Mouse (Mus musculus) heart, postnatal 0 days (tissue): ENCODE data around the gene Thrsp. TPM values are rescaled to one million over a fixed set of nuclear protein-coding genes. Genes with fewer than 3 reads are reported as not detected.

Experiments used
- ATAC-seq: fragments of 200-750 bp; cut with Nextera tagmentation; 2 replicates; pipeline ENCODE4 v1.8.0; 2017; ENCODE audit warnings: low read depth, moderate number of reproducible peaks, moderate library complexity; ENCODE audit not compliant: insufficient read depth
- DNase-seq: peaks from one replicate; pipeline ENCODE4 v3.0.0-alpha.2; 2016; ENCODE audit warnings: low spot score
- H3K27ac ChIP-seq: fragments of 300-500 bp; sonication (generic); 2 replicates; pipeline ENCODE4 v1.5.1; 2014; ENCODE audit warnings: low read depth, mild to moderate bottlenecking
- H3K27me3 ChIP-seq: fragments of 300-500 bp; sonication (generic); 2 replicates; pipeline ENCODE4 v1.6.1; 2014; ENCODE audit warnings: low read length, mixed read lengths; ENCODE audit not compliant: control insufficient read depth, insufficient read depth
- H3K36me3 ChIP-seq: fragments of 300-500 bp; sonication (generic); replicated peaks from 2 replicates; pipeline ENCODE4 v1.6.1; 2014; ENCODE audit warnings: low read length, mixed read lengths; ENCODE audit not compliant: control insufficient read depth, insufficient read depth
- H3K4me1 ChIP-seq: fragments of 300-500 bp; sonication (generic); 2 replicates; pipeline ENCODE4 v1.6.1; 2014; ENCODE audit warnings: antibody characterized with exemption; ENCODE audit not compliant: control insufficient read depth, insufficient read depth
- H3K4me2 ChIP-seq: fragments of 300-500 bp; sonication (generic); 2 replicates; pipeline ENCODE4 v1.6.1; 2014; ENCODE audit warnings: low read depth, mild to moderate bottlenecking, low read length, moderate library complexity
- H3K4me3 ChIP-seq: fragments of 300-500 bp; sonication (generic); 2 replicates; pipeline ENCODE4 v1.5.1; 2014; ENCODE audit warnings: low read depth, low read length
- H3K9ac ChIP-seq: fragments of 300-500 bp; sonication (generic); replicated peaks from 2 replicates; pipeline ENCODE4 v1.6.1; 2014; ENCODE audit warnings: low read depth, low read length, mixed read lengths
- H3K9me3 ChIP-seq: fragments of 300-500 bp; sonication (generic); replicated peaks from 2 replicates; pipeline ENCODE4 v1.6.1; 2016; ENCODE audit warnings: low read length; ENCODE audit not compliant: control insufficient read depth
- CTCF ChIP-seq: IDR thresholded peaks from 2 replicates; pipeline ENCODE4 v1.5.1; 2016; ENCODE audit warnings: antibody characterized with exemption, control low read depth, low read depth
- EP300 ChIP-seq: IDR thresholded peaks from 2 replicates; pipeline ENCODE4 v1.6.1; 2016; ENCODE audit warnings: antibody characterized with exemption, low read depth
- WGBS: fragments of 180-500 bp; shearing (Covaris S2); extraction: QIAGEN DNeasy Blood & Tissue Kit; methylation state at CpG from one replicate; pipeline ENCODE4 v1.1.7; 2014; 5-methylcytosine and 5-hydroxymethylcytosine counted together
- polyA plus RNA-seq: library from polyadenylated mRNA; unstranded; fragments of >200 nt; fragmentation: Nextera tagmentation; extraction: Ambion mirVana; gene quantifications from 2 replicates; pipeline ENCODE4 v1.2.1, GENCODE M21; 2015
- total RNA-seq: library from RNA; depleted of rRNA; stranded (reverse); fragments of >200 nt; gene quantifications from 2 replicates; pipeline ENCODE4 v1.2.3, GENCODE M21; 2014; ENCODE audit warnings: low replicate concordance

The Thrsp gene
- total and polyA plus RNA-seq, 2 experiments from 2014 or later, result 1.0 to 3.9 TPM

DNA sequence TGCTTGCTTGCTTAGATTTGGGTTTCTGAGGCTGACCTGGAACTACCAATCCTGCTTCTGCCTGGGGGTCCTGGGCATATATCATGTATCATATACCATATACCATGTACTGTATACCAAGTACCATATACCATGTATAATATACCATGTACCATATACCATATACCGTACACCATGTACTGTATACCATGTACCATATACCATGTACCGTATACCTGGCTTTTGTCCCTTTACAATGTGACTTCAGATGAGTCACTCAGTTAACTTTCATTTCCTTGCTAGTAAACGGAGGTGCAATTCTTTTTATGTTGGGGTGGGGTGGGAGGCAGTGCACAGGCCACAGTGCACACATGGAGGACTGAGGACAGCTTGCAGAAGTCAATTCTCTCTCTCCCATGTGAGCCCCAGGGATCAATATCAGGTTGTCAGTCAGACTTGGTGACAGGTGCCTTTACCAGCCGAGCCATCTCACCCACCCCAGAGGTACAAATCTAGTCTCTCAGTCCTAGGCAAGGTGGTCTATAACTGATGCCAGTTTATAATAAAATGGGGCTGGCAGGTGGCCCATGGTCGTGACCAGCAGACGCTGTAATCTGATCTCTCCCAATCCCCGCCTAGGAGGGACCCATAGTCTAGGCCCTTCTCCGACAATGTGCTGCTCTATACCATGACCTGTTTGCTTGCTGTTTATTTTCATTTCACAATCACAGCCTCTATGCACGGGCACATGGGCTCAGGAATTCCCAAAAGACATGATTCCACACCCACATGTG is 2.4 kb downstream of the Thrsp start:
- TF ChIP-seq EP300 (no peak), CTCF (no peak)
- WGBS, result 52% methylated on average over 9 of the region's 9 CpGs
- no peak for ATAC-seq
- Histone ChIP-seq H3K27ac (no peak overlapping the region), H3K4me3 (no peak overlapping the region), H3K4me1 (peaks cover 21% of the 10 kb centered on the region), H3K27me3 (no peaks in the 10 kb centered on the region), H3K9me3 (no peaks in the 10 kb centered on the region), H3K36me3 (peaks cover 14% of the 10 kb centered on the region), H3K9ac (no peak overlapping the region), H3K4me2 (no peak overlapping the region)
- DNase-seq, result no peak

GRCm38 (mm10) chr7:97414426-97414825 is 3.1 kb downstream of the Thrsp start:
- Histone ChIP-seq H3K9ac (no peak overlapping the region), H3K36me3 (peaks cover 21% of the 10 kb centered on the region), H3K4me1 (peaks cover 21% of the 10 kb centered on the region), H3K27me3 (no peaks in the 10 kb centered on the region), H3K4me3 (no peak overlapping the region), H3K9me3 (no peaks in the 10 kb centered on the region), H3K4me2 (no peak overlapping the region), H3K27ac (peak overlapping the region; percentile 17)
- DNase-seq, result no peak
- ATAC-seq, result no peak
- TF ChIP-seq EP300, result no peak
- no peak for TF ChIP-seq CTCF
- WGBS, result 43% methylated on average over 1 of the region's 1 CpGs

DNA sequence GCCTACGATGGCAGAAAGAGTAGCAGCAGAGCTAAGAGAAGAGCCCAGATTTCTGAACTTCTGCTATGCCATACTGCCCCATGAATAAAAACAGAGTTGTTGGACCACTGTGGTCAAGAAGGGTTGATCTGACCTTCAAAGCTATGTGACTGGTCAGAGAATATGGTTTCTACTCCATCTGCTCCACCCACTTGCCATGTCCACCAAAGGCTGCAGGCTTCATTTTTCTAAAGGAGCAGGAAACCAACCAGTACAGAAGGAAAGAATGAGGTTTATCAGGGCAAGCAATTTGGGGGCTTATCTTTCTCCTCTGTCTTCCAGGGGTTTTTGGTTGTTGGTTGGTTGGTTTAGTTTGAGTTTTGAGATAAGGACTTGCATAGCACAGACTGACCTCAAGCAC is 3.5 kb downstream of the Thrsp start:
- Histone ChIP-seq H3K9me3 (no peaks in the 10 kb centered on the region), H3K9ac (no peak overlapping the region), H3K4me2 (no peak overlapping the region), H3K36me3 (peaks cover 24% of the 10 kb centered on the region), H3K27ac (peak overlapping the region; percentile 17), H3K4me3 (no peak overlapping the region), H3K4me1 (peaks cover 21% of the 10 kb centered on the region), H3K27me3 (no peaks in the 10 kb centered on the region)
- no peak for DNase-seq
- TF ChIP-seq EP300 (no peak), CTCF (no peak)
- 78% methylated on average over 1 of the region's 1 CpGs for WGBS
- ATAC-seq, result no peak

DNA sequence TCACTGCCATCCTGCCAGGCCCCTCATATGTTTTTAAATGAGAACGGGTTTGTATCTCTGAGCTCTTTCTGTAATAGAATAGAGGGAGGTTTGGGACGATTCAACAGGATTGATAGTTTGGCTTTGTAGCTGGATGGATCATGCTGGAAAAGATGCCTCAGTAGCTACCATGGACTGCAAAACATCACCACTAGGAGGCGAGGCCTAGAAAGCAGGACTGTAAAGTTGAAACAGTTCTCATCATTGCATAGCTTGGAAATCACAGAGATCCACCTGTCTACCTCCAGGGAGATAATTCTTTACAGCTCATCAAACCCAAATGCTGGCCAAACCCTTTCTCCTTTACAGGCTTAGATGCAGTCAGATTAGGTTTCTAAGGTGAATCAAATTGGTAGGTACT is 6.0 kb downstream of the Thrsp start:
- ATAC-seq (no peak), DNase-seq (no peak)
- no peak for TF ChIP-seq EP300
- TF ChIP-seq CTCF, result peak; percentile 43
- 81% methylated on average over 3 of the region's 3 CpGs for WGBS
- H3K4me2 ChIP-seq, result no peak overlapping the region
- no peaks in the 10 kb centered on the region for H3K27me3 ChIP-seq
- peaks cover 43% of the 10 kb centered on the region for H3K36me3 ChIP-seq
- H3K9me3 ChIP-seq, result no peaks in the 10 kb centered on the region
- H3K27ac ChIP-seq, result no peak overlapping the region
- H3K9ac ChIP-seq, result no peak overlapping the region
- H3K4me3 ChIP-seq, result no peak overlapping the region
- peaks cover 18% of the 10 kb centered on the region for H3K4me1 ChIP-seq

DNA sequence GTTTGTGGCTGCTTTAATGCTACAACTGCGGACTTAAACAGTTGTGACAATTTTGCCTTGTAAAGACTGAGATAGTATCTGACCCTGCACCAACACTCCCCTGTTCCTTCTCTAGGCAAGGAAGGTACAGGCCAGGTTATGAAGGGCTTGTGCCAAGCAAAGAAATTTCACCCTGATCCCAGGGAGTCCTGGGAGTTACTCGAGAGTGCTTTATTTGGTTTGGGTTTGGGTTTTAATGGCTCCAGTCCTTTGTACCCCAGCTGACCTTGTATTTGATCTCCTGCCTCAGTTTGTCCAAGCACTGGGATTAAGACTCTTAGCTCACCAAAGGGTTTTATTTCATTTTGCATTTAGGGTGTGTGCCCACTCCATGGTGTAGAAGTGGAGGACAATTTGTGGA is 6.4 kb downstream of the Thrsp start:
- Histone ChIP-seq H3K27ac (no peak overlapping the region), H3K9ac (no peak overlapping the region), H3K4me3 (no peak overlapping the region), H3K36me3 (peaks cover 43% of the 10 kb centered on the region), H3K4me1 (peaks cover 18% of the 10 kb centered on the region), H3K4me2 (no peak overlapping the region), H3K27me3 (no peaks in the 10 kb centered on the region), H3K9me3 (no peaks in the 10 kb centered on the region)
- TF ChIP-seq EP300 (no peak), CTCF (no peak)
- 91% methylated on average over 2 of the region's 2 CpGs for WGBS
- ATAC-seq (no peak), DNase-seq (no peak)

DNA sequence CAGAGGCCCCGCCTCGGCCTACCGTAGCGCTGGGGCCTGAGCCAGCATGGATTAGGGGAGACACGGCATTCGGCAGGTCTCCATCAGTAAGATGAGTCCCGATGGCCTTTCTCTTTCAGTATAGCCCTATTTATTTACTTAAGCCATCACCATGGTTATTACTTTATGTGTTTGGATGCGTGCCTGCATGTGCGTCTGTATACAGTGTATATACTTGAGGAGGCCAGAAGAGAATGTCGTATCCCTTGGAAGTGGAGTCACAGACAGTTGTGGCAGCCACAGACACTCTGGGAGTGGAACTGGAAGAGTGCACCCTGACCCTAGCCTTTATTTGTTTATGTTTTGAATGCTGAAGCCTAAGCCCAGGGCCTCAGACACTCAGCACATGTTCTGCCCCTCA is 10.4 kb downstream of the Thrsp start:
- DNase-seq (no peak), ATAC-seq (no peak)
- Histone ChIP-seq H3K4me1 (peaks cover 5% of the 10 kb centered on the region; the same call in 1 of the 2 replicates), H3K9me3 (no peaks in the 10 kb centered on the region), H3K27me3 (no peaks in the 10 kb centered on the region), H3K4me2 (no peak overlapping the region), H3K36me3 (peaks cover 43% of the 10 kb centered on the region), H3K4me3 (no peak overlapping the region), H3K27ac (no peak overlapping the region), H3K9ac (no peak overlapping the region)
- WGBS, result 85% methylated on average over 10 of the region's 10 CpGs
- no peak for TF ChIP-seq CTCF
- TF ChIP-seq EP300, result no peak
